Mouse (Mus musculus): ENCODE data around the gene Llph.

Gene Llph

DNA sequence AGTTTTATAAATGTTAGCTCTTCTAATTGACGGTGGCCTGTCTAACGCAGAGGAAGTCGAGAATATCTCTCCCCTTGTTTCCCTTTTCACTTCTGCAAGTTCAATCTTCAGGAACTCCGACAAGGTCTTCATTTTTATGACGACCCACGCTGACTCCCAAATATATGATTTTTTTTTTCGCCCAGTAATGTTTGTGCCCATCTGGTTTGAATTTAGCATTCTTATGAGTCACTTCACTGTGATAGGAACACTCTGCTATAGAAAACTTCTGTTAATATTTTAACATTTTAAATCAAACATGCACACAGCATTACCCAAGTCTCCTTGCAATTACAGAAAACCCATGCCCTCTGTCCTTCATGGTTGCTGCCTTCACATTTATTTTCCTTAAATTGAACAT lies 46.5 kb downstream of the Llph start:
- DNase-seq (ENCODE audit: low read depth, low spot score) = no peak

DNA sequence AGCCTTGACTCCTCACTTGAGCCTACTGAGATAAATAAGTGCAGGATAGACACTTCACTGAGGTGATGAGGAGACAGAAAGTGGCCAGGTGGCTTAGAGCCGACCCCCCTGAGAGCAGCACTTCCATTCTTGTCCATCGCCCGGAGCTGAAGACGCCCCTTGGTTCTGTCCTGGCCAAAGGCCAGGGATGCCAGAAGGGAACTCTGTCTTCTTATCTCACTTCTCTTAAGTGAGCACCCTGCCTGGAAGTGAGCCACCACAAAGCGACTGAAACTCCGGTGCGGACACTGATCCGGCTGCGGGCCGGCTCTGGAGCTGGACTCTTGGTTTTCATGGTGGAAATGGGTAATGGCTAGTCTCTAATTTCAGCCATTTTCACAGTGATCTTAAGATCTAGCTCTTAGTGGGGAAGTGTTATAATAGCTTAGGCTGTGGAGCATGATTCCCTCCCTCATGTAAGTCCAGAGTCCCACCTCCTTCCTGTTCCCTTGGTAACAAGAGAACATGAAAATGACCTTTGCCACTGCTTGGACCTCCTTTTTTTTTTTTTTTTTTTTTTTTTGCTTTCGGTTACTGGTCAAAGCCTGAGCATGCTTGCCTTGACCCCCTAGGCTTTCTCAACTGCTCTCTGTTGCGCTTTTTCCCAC lies 52.7 kb downstream of the Llph start:
- DNase-seq (ENCODE audit: low read depth, low spot score) = no peak

DNA sequence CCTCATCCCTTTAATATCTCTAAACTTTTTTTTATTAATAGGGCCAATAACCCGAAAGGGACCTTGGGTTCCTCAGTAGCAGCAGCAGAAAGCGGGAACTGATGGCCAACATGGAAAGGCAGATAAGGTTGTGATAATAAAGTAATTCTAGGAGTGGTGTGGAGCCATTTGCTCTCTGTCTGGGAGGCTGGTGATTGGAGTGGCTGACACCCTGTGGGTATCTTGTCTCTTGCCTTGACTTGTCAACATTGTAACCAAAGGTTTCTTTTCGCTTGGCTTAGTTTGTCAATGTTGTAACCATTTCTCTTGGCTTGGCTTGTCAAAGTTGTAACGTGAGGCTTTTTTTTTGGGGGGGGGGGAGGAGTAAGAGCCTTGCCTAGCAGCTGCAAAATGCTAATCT lies 53.5 kb downstream of the Llph start:
- no peak for DNase-seq (ENCODE audit: low read depth, low spot score)

DNA sequence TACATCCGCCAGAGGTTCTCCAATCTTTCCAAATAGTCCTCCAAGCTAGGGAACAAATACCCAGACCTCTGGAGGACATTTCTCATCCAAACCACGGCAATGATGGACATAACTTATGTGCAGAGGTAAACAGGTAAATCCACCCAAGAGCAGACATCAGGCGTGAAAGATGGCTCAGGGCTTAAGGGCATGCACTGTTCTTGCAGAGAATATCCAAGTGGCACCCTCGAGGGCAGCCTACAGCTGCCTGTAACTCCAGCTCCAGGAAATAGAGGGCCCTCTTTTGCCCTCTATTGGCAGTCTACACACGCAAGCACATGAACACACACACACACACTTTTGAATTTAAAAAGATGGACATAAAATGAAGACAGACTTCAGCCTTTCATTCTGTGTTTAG lies 54.8 kb downstream of the Llph start:
- DNase-seq (ENCODE audit: low read depth, low spot score) = no peak
